Mouse (Mus musculus) gastrocnemius, adult 2 months (tissue): ENCODE results near the gene Smim14. TPM values are rescaled to one million over a fixed set of nuclear protein-coding genes. Genes with fewer than 3 reads are reported as not detected.

Source experiments
- DNase-seq: peaks from one replicate; pipeline ENCODE4 v3.0.0; 2022
- H3K27ac ChIP-seq: fragments of 200-600 bp; 2 replicates; pipeline ENCODE4 v1.8.1; 2022; ENCODE audit warnings: mild to moderate bottlenecking
- H3K4me3 ChIP-seq: fragments of 200-600 bp; 2 replicates; pipeline ENCODE4 v1.8.1; 2022; ENCODE audit warnings: mild to moderate bottlenecking, moderate library complexity
- CTCF ChIP-seq: fragments of 200-600 bp; IDR thresholded peaks from 2 replicates; pipeline ENCODE4 v1.8.1; 2022; ENCODE audit warnings: antibody characterized with exemption, mild to moderate bottlenecking, moderate library complexity
- intact Hi-C: fragments of 180-260 bp; cut with DNase I; formaldehyde crosslinking; loops from one replicate; pipeline ENCODE4 v1.15.1; 2025
- total RNA-seq, 2 experiments: library from RNA; stranded (reverse); gene quantifications; 2 replicates each; pipeline ENCODE4 v1.2.3; 2021

The Smim14 gene
- total RNA-seq, 2 experiments from 2014 or later = 39.2 to 41.7 TPM

DNA sequence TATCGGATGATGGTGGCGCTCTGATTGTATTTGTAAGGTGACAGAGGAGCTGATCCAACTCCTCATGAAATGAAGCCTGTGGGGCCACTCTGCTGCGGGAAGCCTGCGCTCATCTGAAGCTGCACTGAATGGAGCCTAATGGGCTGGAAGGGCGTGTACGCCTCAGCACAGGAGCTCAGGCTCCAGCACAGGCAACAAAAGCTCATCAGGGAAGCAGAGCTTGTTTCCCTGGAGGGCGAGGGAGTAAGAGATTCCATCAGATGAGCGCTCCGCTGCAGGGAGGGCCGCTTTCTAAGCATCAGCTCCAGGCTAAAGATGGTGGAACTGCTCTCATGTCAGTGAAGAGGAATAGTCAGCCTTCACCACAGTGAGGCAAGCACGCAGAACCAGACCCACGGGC lies 129.0 kb downstream of the Smim14 start:
- intact Hi-C loops = loop anchor here (10.0 kb wide), 1 partner anchor 227 kb away; no protein-coding TSS in a partner anchor
- H3K27ac ChIP-seq = no peak overlapping the region

DNA sequence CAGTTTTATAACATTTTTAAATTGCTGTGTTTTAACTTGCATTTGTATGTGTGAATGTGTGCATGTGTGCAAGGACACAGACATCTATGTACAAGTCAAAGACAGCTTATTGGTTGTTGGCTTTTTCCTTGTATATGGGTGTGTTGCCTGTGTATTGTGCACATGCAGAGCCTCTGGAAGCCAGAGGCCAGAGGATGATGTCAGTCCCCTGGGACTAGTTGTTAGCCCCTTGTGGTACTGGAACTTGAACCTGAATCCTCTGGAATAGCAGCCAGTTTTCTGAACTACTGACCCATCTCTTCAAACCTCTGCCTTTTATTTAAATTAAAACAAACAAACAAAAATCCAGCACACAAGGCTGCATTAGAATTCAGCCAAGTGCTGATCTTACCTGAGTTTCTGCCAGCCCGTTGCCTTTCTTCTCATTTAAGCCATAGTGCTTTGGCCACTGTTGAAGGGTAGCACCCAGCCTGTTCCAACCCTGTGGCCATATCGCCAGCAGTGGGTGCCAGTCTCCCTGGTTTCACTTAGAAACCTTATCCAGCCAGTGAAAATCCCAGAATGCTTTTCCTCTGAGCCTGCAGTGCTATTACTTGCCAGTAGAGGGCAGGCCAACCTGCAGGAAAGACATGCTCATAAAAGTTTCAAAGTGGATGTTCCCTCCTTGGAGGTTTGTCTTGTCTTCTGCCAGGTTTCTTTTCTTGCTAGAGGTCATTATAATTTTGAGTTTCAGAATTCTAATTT lies 135.6 kb downstream of the Smim14 start:
- TF ChIP-seq CTCF = peak; percentile 99; the same call in 1 of the 2 replicates
- Histone ChIP-seq H3K4me3 (no peak overlapping the region), H3K27ac (peak overlapping the region; percentile 60)
- DNase-seq = peak; percentile 84
- intact Hi-C loops = loop anchor here (1.0 to 10.0 kb wide), 3 partner anchors 136 to 295 kb away; partner anchors contain the start of genes Smim14 and Ube2k

More for the DNA sequence above, 129.0 kb downstream of the Smim14 start:
- TF ChIP-seq CTCF = no peak
- DNase-seq = no peak
- H3K4me3 ChIP-seq = no peak overlapping the region

Other genes starting within 250 kb of the Smim14 start
- 10 to 100 TPM; 26.3 to 27.7 TPM for gene Rfc1, start 201.5 kb downstream of the Smim14 start, total RNA-seq
- gene Klb, start 188.9 kb downstream of the Smim14 start, total RNA-seq = under 1 TPM in 1 of 2 experiments, not detected in 1; 0.20 TPM
- 100 to 1,000 TPM; 502 to 606 TPM for gene Rpl9, start 145.7 kb downstream of the Smim14 start, total RNA-seq
- gene Lias, start 145.7 kb downstream of the Smim14 start, total RNA-seq = 10 to 100 TPM; 38.8 to 41.3 TPM
- gene Ugdh, start 101.2 kb downstream of the Smim14 start, total RNA-seq = 10 to 100 TPM in 1 of 2 experiments, 1 to 10 TPM in 1; 5.8 to 12.0 TPM
- not detected for gene Gm43552, start 44.4 kb downstream of the Smim14 start, total RNA-seq
- 10 to 100 TPM; 62.1 to 65.9 TPM for gene Ube2k, start within 50 bp of the Smim14 start, total RNA-seq
- gene Pds5a, start 161.1 kb upstream of the Smim14 start, total RNA-seq = 10 to 100 TPM; 46.7 to 49.0 TPM
- 1 to 10 TPM; 5.0 to 7.8 TPM for gene N4bp2, start 226.3 kb upstream of the Smim14 start, total RNA-seq